Mouse (Mus musculus) limb, embryonic 10.5 days (tissue): ENCODE measurements around the gene Olfr986. TPM values are rescaled to one million over a fixed set of nuclear protein-coding genes. Genes with fewer than 3 reads are reported as not detected.
A peak's percentile ranks its signal among the peaks of the same experiment; 100 is the strongest.

Experiments used
- DNase-seq: peaks from one replicate; pipeline ENCODE4 v3.0.0-alpha.2; 2017; ENCODE audit warnings: low spot score
- H3K27ac ChIP-seq: fragments of 300-500 bp; sonication (generic); 2 replicates; pipeline ENCODE4 v1.5.1; 2016; ENCODE audit warnings: mild to moderate bottlenecking
- H3K27me3 ChIP-seq: fragments of 300-500 bp; sonication (generic); 2 replicates; pipeline ENCODE4 v1.6.1; 2016; ENCODE audit warnings: low read depth, mild to moderate bottlenecking; ENCODE audit not compliant: poor library complexity, severe bottlenecking
- H3K36me3 ChIP-seq: fragments of 300-500 bp; sonication (generic); 2 replicates; pipeline ENCODE4 v1.6.1; 2016; ENCODE audit warnings: mild to moderate bottlenecking, moderate library complexity
- H3K4me1 ChIP-seq: fragments of 300-500 bp; sonication (generic); 2 replicates; pipeline ENCODE4 v1.6.1; 2016
- H3K4me3 ChIP-seq: fragments of 300-500 bp; sonication (generic); 2 replicates; pipeline ENCODE4 v1.5.1; 2016; ENCODE audit warnings: mild to moderate bottlenecking, moderate library complexity
- H3K9me3 ChIP-seq: fragments of 300-500 bp; sonication (generic); replicated peaks from 2 replicates; pipeline ENCODE4 v1.6.1; 2016; ENCODE audit warnings: mild to moderate bottlenecking
- WGBS: fragments of 180-500 bp; shearing (Covaris S2); methylation state at CpG from one replicate; pipeline ENCODE4 v1.1.7; 2016; 5-methylcytosine and 5-hydroxymethylcytosine counted together
- polyA plus RNA-seq: library from polyadenylated mRNA; unstranded; fragments of >200 nt; fragmentation: Nextera tagmentation; extraction: Ambion mirVana; gene quantifications from 2 replicates; pipeline ENCODE4 v1.2.1, GENCODE M21; 2016

Olfr986 gene
- polyA plus RNA-seq, 1 experiment from 2014 or later = not detected

DNA sequence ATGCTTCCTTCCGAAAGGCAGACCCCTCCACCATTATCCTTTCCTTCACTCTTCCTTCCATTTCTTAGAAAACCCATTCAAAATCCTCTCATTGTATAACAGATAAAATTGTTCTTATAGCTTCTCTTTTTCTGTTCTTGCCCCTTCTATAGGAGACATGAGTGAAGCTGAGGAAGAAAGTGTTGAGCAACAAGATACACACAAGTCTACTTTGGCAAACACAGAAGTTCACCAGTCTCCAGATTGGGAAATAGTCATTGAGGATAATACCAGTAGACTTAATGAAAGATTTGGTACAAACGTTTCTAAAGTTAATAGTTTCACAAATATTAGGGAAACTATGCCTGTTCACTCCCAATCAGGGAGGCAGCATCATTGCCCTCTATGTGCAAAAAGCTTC, 30.0 kb downstream of the Olfr986 start:
- H3K4me3 ChIP-seq = no peak overlapping the region
- DNase-seq = no peak
- H3K27me3 ChIP-seq = no peaks in the 10 kb centered on the region
- H3K4me1 ChIP-seq = no peaks in the 10 kb centered on the region
- H3K9me3 ChIP-seq = no peaks in the 10 kb centered on the region
- H3K27ac ChIP-seq = no peak overlapping the region
- WGBS = 91% methylated on average over 2 of the region's 2 CpGs
- H3K36me3 ChIP-seq = peaks cover 64% of the 10 kb centered on the region

DNA sequence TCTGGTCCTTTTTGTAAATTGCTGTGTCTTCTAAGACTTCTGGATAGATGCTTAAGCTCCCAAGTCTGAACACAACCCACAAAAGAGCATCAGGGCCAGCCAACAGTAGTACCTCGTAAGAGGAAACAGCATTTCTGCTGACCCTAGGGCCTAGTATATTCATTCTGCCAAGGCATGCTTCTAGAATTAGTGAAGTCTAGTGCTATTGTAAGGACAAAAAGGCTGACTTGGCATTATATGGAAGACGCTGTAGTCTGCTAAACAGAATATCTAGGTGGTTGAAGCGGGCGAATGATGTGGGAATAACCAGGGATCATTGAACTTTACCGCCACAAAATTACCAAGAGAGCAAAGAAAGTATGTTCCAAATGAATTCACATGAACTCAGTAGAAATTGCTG, 33.3 kb downstream of the Olfr986 start:
- H3K36me3 ChIP-seq = peaks cover 41% of the 10 kb centered on the region
- no peaks in the 10 kb centered on the region for H3K27me3 ChIP-seq
- H3K4me1 ChIP-seq = no peaks in the 10 kb centered on the region
- no peak overlapping the region for H3K27ac ChIP-seq
- no peak overlapping the region for H3K4me3 ChIP-seq
- no peak for DNase-seq
- WGBS = 95% methylated on average over 5 of the region's 5 CpGs
- no peaks in the 10 kb centered on the region for H3K9me3 ChIP-seq

DNA sequence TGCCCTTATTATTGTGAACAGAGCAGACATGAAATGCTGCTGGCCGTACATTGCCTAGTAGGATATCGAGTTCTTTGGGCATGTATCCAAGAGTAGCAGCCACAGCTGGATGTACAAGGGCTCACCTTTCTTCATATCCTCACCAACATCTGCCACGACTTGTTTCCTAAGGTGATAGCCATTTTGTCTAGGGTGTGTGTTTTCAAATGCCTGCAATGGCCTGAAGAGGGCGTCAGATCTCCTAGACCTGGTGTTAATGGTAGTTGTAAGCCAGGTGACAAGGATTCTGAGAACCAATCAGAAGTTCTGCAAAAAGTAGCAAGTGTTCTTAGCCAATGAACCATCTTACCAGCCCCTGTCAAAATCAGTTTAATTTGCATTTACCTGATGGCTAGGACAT, 35.9 kb downstream of the Olfr986 start:
- Histone ChIP-seq H3K4me3 (no peak overlapping the region), H3K9me3 (no peaks in the 10 kb centered on the region), H3K4me1 (no peaks in the 10 kb centered on the region), H3K36me3 (peaks cover 15% of the 10 kb centered on the region), H3K27me3 (no peaks in the 10 kb centered on the region), H3K27ac (no peak overlapping the region)
- DNase-seq = no peak
- WGBS = 82% methylated on average over 4 of the region's 4 CpGs

DNA sequence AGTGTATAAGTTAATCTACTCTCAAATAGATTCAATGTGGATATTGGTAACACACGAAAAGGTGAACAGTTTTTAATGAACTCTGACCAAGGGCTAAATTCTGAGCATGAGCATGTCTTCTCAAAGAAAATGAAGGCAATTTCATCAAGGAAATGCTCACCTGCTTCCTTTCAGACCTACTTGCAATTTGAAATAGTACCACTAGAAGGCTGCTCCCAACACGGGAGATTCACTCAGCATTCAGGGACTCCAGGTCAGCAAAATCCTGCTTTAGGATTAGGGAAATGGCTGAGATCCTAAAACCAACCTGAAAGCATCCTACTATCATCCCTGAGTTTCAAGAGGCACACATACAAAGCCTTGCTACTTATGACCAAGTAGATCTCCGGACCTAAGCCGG, 43.6 kb downstream of the Olfr986 start:
- H3K4me1 ChIP-seq = no peaks in the 10 kb centered on the region
- no peak overlapping the region for H3K4me3 ChIP-seq
- 75% methylated on average over 4 of the region's 4 CpGs for WGBS
- H3K27me3 ChIP-seq = no peaks in the 10 kb centered on the region
- no peak for DNase-seq
- H3K9me3 ChIP-seq = no peaks in the 10 kb centered on the region
- no peaks in the 10 kb centered on the region for H3K36me3 ChIP-seq
- H3K27ac ChIP-seq = no peak overlapping the region

DNA sequence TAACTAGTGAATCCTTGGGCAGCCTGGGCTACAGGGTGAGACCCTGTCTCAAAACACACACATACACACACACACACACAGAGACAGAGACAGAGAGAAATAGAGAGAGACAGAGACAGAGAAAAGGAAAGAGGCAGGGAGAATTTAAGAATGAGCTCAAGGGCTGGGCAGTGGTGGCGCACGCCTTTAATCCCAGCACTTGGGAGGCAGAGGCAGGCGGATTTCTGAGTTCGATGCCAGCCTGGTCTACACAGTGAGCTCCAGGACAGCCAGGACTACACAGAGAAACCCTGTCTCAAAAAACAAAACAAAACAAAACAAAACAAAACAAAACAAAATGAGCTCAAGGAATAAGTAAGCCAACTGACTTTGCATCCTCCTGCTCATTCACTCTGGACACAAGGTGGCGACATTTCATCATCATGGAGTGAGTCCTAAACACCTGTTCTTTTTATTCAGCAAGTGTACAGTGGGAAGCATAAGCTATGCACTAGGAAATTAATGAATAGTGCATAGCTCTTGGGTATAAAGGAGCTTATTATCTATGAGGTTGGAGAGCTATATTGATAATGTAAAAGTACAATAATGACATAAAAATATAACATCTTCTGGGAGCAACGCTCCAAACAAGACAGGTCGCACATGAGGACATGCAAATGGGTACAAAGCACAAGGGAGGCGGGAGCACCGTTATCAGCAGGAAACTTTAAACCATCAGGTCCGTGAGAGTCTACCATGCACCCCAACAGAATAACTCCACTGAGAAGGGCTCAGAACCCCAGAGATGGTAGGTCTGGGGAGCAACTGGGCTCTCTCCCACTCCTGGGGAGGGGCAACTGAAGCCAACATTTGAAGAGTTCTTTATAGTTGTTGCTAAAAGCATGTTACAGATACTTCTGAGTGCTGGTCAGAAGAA, 47.4 kb downstream of the Olfr986 start:
- no peak overlapping the region for H3K27ac ChIP-seq
- H3K4me3 ChIP-seq = no peak overlapping the region
- no peaks in the 10 kb centered on the region for H3K9me3 ChIP-seq
- H3K4me1 ChIP-seq = no peaks in the 10 kb centered on the region
- H3K27me3 ChIP-seq = no peaks in the 10 kb centered on the region
- peak; percentile 66 for DNase-seq
- no peaks in the 10 kb centered on the region for H3K36me3 ChIP-seq
- WGBS = 77% methylated on average over 10 of the region's 10 CpGs

DNA sequence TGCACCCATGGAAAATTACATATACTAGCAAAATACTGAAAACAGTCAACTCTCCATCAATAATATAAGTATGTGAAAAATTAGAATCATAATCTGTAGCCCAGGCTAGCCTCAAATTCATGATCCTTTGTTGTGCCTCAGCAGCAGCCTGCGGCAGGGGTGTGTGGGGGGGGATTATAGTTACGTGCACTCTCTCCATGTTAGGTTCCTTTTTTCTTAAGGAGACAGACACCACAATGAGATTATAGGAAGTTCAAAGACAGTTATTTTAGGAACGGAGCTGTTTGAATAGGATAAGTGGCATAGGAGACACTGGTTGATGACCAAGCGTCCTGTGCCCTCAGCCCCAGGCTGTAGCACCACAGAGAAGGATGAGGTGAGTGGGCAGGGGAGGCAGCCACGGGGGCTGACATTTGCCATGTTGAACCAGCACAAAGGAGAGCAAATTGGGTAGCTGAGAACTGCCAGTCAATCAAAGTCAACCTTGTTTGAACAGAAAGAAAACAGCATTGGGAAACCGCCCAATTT, 48.1 kb downstream of the Olfr986 start:
- Histone ChIP-seq H3K36me3 (no peaks in the 10 kb centered on the region), H3K9me3 (no peaks in the 10 kb centered on the region)
- WGBS = 81% methylated on average over 6 of the region's 6 CpGs

DNA sequence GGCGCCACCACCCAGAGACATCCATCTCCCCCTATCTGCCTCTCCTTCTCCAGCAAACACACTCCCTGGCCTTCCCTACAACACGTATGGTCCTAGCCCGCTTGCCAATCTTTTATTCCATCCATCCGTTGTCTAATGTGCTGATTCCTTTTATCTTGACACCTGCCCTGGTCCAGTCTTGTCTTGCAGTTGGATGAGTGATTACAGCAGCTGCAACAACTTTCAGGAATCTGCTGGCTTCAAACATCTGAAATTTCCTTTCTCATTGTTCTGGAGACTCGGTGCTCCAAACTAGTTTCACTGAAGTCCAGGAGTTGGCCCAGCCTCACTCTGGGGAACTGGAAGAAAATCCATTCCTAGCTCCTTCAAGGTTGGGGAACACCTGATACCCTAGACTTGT, 48.8 kb downstream of the Olfr986 start:
- peaks cover 2% of the 10 kb centered on the region; the same call in 1 of the 2 replicates for H3K4me1 ChIP-seq
- DNase-seq = no peak
- H3K4me3 ChIP-seq = no peak overlapping the region
- WGBS = 75% methylated on average over 5 of the region's 5 CpGs
- H3K27ac ChIP-seq = no peak overlapping the region
- no peaks in the 10 kb centered on the region for H3K27me3 ChIP-seq
- H3K9me3 ChIP-seq = no peaks in the 10 kb centered on the region
- H3K36me3 ChIP-seq = no peaks in the 10 kb centered on the region

More for the DNA sequence above, 48.1 kb downstream of the Olfr986 start:
- no peak for DNase-seq
- H3K27me3 ChIP-seq = no peaks in the 10 kb centered on the region
- no peak overlapping the region for H3K27ac ChIP-seq
- no peak overlapping the region for H3K4me3 ChIP-seq
- H3K4me1 ChIP-seq = no peaks in the 10 kb centered on the region

DNA sequence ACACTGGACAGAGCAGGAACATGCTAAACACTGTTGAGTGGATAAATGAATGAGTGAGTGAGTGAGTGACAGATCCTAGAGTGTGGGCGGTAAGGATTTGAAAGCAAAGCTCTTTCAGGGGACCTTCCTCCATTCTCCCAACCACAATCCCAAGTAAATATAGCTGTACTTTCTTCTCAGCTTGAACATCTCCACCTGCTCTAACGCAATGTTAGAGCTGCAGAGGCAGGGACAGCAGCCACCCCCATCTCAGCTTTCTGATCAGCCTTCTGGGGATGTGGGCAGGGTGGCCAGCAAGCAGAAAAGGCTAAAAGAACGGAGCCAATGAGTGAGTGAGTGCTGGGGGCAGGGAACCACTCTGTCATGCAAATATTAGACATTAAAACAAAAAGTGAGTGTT, 50.3 kb downstream of the Olfr986 start:
- 79% methylated on average over 3 of the region's 3 CpGs for WGBS

DNA sequence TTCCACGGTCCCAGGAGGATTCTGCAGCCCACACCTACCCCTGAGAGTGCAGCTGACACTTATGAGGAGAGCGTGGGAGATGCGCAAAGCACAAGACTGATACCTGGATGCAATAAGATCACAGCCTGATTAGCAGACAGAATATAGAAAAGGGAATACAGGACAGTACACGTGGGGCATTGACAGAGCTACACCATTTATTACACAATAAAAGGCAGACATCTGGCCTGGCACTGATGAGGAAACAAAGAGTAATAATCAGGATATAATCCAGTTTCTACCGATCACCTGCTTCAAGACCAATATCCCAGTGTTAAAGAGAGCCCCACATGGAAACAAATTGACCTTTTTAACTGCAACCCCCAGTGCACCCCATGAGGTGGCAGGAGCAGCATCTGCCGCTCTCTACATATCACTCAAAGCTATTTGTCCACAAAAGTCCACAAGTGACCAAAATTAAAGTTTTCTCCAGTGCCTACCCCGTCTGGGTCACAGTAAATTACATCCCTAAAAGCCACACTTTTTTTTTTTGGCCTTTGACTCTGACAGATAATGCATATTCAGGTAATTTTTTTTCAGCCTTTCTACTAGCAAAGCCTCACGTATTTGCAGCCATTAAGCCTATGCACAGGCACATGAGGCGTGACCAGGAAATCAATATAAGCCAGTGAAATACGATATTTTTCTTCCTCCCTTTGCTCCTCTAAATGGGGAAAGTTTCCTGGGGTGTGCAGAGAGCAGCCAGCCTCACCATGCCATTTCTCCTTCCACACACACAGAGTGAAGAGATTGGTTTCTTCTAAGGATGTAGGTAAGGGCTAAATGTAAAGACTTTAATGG, 53.7 kb downstream of the Olfr986 start:
- H3K4me3 ChIP-seq = no peak overlapping the region
- DNase-seq = no peak
- H3K36me3 ChIP-seq = no peaks in the 10 kb centered on the region
- 68% methylated on average over 10 of the region's 10 CpGs for WGBS
- H3K4me1 ChIP-seq = peaks cover 8% of the 10 kb centered on the region; the same call in 1 of the 2 replicates
- H3K27ac ChIP-seq = no peak overlapping the region
- H3K27me3 ChIP-seq = peaks cover 5% of the 10 kb centered on the region
- no peaks in the 10 kb centered on the region for H3K9me3 ChIP-seq

More for the DNA sequence above, 50.3 kb downstream of the Olfr986 start:
- peaks cover 8% of the 10 kb centered on the region; the same call in 1 of the 2 replicates for H3K4me1 ChIP-seq
- H3K9me3 ChIP-seq = no peaks in the 10 kb centered on the region
- H3K27ac ChIP-seq = no peak overlapping the region
- no peak for DNase-seq
- no peak overlapping the region for H3K4me3 ChIP-seq
- no peaks in the 10 kb centered on the region for H3K27me3 ChIP-seq
- no peaks in the 10 kb centered on the region for H3K36me3 ChIP-seq

DNA sequence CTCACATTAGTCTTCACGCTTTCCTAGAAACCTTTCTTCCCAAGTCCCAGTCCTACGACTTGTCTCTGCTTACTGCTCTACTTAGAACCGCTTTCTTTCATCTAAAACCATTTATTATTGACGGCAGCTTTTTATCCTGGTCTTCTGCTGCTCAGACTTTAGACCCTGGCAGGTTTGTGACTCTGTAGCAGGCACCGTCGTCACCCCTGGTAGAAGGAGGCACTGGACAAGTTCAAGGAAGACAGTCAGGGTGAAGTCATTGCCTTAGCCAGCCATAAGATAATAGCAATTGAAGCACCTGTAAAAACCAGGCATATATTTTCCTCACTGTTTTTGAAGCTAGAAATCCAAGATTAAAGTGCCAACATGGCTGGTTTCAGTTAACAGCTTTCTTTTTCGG, 54.5 kb downstream of the Olfr986 start:
- DNase-seq = no peak
- no peak overlapping the region for H3K27ac ChIP-seq
- WGBS = 85% methylated on average over 7 of the region's 7 CpGs

More for the DNA sequence above, 54.5 kb downstream of the Olfr986 start:
- Histone ChIP-seq H3K4me1 (peaks cover 8% of the 10 kb centered on the region; the same call in 1 of the 2 replicates), H3K9me3 (no peaks in the 10 kb centered on the region), H3K36me3 (no peaks in the 10 kb centered on the region), H3K4me3 (no peak overlapping the region), H3K27me3 (peaks cover 13% of the 10 kb centered on the region)
